Mouse (Mus musculus): Measurements from ENCODE around the gene Plch2.
"Not testable (repeated sequence)": the region's sequence is repeated elsewhere in the genome, so short reads cannot be mapped to it uniquely, and the experiment has no call there.

The Plch2 gene

DNA sequence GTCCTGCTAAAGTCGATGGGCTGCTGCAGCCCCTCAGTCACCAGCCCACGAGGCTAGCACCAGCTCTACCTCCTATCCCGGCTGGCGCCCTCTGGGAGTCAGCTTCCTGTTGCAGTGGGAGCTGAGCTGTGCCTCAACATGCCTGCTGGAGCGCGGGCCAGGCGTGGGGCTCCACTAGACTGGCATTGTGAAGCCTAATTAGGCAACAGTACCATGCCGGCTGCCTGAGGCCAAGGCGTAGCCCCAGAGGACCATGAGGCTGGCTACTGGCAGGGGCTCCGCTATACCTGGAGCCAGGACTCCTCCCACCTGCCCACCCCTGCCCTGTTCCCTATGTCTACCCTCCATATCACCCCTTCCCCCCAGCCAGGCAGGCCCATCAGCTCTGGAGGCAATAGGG, at the start of gene Plch2:
Gene Plch2 (minus strand): TSS at position 61 of the 400 bp plus-strand sequence.
- no peak for DNase-seq (ENCODE audit: low read depth, low spot score)

DNA sequence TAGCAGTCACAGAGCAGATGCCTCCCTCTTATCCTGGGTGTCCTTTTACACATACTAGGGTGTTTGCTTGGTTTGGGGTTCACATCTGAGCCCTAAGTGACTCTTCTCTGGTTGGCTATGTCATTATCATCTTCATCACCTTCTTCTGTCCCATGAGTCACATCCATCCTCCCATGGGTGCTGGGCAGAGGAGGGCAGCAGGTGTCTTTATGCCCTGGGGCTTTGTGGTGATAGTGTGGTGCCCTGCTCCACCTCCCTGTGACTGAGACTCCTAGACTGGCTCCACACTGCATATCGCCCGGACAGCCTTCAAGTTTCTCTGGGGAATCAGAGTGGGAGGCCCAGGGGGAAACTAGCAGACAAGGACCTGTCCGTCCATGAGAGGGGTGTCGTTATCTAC, 42.0 kb upstream of the Plch2 start:
- DNase-seq (ENCODE audit: low read depth, low spot score), result no peak

DNA sequence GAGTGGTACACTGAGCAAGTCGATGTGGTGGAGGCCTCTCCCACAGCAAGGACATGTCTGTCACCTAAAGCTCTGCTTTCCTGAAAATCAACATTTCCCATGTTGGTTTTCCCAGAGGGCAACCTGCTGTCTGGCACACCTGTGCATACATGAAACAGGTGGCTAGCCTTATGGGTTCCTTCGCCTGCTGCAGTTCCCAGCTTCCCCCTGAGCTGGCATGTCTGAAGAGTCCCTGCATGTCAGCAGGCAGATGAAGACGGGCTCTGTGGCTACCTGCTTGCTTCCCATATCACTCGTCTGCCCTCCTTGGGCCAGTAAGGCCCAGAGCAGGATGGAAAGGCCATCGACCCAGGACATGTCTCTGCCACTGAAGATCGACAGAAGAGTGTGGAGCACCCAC, 40.9 kb upstream of the Plch2 start:
- no peak for DNase-seq (ENCODE audit: low read depth, low spot score)

DNA sequence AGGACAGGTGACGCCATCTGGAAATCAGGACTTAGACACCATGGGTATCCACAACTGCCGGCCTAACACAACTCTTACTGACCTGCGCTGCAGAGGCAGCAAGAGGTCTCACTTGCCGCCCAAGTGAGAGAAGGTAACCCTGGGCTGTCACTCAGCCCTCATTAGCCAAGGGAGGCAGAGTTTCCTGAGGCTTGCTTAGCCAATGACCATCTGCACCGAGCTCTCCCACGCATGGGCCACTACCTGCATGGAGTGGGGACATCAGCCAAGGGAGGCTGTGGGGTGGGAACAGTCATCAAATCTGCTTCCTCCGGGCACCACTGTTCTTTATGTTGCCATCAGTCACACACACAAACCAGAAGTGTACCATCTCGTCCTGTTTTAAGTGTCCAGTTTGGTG, 39.4 kb upstream of the Plch2 start:
- no peak for DNase-seq (ENCODE audit: low read depth, low spot score)

DNA sequence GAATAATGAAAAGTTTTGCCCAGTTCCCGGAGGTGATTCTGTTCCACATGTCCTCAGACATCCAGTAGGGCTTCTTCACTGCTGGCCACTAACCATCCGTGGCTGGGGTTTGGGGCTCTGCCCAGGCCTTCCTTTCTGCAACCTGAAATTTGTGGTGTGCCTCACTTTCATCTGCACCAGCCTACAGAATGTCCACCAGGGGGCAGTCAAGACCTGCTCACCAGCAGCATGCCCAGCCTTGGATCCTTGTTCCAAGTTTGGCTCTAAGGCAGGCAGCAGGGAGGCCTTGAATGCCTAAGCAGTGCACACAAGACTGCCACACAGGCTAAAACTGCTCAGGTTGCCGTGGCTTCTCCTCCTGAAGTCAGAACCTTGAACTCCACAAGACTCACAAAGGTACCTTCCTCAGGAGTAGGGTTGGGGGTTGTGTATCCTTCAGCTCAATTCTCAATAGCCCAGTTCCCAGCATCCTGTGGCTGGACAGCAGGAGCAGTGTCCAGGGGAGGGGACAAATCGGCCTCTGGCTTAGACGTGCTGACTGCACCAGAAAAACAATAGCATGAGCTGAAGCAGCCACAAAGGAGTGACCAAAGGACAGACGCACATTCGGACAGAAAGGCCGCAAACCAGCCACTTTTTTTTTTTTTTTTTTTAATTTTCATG, 38.8 kb upstream of the Plch2 start:
- DNase-seq (ENCODE audit: low read depth, low spot score), result peak; percentile 65

DNA sequence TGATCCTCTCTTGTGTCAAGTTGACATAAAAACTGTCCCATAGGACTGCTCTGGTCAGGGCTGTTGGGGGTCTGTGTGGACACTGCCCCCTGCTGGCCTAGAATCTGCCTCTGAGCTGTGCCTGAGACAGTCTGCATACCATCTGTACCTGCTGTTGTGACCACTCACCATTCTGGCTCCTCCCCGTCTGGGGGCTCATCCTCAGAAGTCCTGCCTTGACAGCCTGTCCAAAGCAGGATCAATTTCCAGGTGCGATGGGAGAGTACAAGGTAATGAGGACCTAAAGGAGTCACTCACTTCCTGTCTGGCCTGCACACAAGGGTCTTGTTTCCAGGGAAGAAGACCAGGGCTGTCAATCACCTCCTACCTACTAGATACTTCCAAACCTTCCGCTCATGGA, 38.0 kb upstream of the Plch2 start:
- DNase-seq (ENCODE audit: low read depth, low spot score), result peak; percentile 15

DNA sequence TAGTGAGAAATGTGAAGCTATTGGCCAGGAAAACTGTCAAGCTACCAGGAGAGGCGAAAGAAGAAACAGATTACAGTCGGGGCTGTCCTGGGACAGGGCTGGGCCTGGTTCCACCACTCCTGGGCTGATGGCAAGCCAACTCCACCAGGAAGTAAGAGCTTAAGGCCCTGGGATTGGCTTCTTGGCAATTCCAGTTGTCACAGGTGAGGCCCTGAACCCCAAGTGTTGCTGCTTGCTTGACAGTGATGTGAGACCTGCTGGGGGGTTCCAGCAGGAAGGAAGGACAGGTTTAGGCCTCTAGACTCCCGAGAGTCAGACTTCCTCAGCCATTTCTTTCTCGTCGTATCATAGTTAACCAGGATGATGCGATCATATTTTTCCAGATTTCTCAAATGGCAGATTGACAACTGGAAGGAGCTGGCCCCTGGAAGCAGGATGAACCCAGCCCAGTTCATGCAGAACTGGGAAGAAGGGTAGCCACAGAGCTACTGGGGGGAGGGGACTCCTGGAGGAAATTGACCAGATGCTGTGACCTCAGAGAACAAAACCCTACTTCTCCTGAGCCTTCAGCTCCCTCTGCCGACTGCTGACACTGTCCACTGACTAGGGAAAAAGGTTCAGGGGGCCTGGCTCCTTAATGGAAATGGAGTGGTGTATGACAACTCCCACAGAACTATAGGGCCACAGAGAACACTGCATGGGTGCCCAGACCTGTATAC, 37.0 kb upstream of the Plch2 start:
- no peak for DNase-seq (ENCODE audit: low read depth, low spot score)

DNA sequence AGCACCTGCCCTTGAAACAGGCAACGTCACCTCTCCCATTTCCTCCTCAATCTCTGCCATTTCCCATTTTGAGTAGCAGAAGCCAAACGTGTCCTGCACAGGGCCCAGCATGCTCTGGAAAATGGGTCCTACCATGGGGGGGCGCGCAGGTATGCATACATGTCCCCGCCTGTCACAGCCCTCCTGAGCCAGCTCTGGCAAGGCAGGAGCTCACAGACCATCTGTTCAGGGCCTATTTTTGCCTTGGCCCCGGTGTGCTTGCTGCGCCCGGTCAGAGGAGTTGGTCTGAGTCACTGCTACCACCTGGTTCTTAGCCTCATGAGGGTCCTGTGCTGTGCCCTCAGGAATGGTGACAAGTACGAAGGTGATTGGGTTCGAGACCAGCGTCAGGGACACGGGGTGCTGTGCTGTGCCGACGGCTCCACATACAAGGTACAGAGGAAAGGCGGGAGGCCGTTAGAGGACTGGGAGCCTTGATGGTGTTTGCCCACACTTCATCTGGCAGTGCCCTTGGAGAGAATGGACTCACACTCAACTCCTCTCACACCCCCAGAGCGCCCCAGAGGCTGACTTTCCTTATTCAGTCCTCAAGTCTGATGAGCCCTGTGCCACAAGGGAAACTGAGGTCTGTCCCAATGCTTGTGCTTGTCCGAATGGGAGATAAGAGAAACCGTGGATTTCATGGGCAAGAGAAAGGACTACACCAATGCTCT, 36.3 kb upstream of the Plch2 start:
- no peak for DNase-seq (ENCODE audit: low read depth, low spot score)

DNA sequence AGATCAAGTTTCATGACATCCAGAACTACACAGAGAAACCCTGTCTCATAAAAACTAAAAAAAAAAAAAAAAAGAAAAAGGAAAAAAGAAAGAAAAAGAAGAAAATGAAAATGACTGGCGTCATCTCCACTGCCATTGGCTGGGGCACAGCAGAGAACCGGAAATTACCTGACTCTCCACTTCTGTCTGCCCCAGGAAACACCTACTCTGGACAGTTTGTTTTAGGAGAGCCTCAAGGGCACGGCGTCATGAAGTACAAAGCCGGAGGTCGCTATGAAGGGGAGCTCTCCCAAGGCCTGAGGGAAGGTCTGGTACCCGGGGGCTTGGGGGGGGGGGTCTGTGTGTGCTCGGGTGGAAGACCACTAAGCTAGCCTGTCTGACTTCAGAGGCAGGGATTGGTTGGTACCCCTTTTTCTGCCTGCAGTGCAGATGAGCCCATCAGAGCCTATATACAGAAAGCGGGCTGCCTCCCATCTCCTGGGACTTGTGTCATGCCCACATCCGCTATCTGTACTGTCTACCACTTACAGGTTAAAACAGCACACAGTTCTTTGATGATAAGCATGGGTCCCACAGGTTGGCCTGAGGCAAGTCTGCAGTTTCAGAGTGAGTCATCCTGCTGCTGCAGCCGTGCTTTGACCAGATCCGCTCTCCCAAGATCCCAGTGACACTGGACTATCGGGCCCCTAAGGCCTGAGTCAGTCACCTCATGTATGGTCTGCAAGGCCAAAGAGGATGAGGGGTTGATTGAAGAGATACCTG, 34.3 kb upstream of the Plch2 start:
- no peak for DNase-seq (ENCODE audit: low read depth, low spot score)

DNA sequence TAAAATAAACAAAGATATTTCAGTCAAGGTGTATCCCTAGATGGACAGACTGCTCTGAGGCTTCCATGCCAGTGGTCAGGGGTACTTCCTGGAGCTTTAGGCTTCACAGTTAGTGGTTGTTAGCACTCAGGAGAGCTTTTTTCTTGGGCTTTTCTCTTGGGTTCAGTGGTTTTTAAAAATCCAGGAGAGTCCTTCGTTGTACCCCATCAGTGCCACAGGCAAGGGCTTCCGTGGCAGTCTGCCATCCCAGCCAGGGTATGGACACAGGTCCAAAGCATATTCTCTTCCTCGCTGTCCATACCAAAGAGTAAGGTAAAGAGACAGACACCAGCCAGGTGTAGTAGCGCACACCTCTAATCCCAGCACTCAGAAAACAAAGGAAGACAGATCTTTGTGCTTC, 33.6 kb upstream of the Plch2 start:
- DNase-seq (ENCODE audit: low read depth, low spot score), result no peak

DNA sequence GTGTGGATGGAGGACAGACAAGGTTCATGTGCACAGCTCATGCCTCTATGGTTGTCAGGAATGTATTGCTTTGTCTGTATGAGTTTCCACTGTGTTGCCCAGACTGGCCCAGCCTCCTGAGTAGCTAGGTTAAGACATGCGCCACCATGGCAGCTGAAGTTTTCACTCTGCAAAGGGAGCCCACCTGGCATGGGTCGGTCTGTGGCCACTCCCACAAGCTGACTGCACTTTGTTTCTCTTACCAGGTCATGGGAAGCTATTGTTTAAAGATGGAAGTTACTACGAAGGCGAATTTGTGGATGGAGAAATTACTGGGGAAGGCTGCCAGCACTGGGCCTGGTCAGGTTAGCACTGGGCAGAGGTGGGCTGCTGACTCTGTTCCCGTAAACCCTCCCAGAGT, 32.7 kb upstream of the Plch2 start:
- no peak for DNase-seq (ENCODE audit: low read depth, low spot score)

DNA sequence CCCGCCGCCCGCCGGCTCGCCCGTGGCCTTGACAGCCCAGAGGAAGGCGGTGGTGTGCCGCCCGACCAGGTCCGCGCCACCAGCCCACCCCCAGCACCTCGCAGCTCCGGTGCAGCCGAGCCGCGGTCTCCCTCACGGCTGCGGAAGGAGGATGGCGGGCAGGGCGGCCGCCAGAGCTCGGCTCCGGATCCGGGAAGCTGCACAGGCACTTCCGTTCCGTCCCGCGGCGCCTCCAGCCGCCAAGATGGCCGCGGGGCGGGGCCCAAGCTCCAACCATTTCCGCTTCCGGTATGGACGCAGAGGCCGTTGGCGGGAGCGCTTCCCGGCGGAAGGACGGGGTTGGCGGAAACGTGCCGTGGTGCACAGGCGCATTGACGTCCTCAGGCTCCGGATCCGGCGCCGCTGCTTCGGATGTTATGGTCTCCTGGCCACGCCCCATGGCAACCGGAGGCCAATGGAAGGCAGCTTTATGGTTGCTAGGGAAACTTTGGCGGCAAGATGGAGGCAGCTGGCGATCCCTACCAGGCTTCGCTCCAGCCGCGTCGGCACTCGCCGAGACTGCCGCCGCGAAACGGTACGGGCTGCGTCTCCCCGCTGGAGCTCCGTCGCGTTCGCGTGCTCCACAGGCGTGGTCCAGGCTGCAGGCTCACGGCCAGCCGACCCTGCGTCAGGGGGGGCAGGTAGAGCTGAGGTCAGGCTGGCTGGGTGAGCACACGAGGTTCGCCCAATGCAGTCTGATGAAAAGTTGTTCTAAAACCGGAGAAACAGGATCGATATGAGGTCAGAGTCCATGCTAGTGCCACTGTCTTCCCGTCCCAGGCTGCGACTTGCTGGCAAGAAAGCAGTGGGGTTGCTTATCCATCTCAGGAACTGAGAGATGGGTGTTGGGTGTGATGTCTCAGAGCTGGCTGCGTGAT, 29.8 kb upstream of the Plch2 start, which contains the start of the genes Rer1 and Morn1:
Gene Rer1 (minus strand): TSS at position 275 of the 917 bp plus-strand sequence.
Gene Morn1 (plus strand): TSS at position 470 of the 917 bp plus-strand sequence.
- DNase-seq (ENCODE audit: low read depth, low spot score), result peak; percentile 99

DNA sequence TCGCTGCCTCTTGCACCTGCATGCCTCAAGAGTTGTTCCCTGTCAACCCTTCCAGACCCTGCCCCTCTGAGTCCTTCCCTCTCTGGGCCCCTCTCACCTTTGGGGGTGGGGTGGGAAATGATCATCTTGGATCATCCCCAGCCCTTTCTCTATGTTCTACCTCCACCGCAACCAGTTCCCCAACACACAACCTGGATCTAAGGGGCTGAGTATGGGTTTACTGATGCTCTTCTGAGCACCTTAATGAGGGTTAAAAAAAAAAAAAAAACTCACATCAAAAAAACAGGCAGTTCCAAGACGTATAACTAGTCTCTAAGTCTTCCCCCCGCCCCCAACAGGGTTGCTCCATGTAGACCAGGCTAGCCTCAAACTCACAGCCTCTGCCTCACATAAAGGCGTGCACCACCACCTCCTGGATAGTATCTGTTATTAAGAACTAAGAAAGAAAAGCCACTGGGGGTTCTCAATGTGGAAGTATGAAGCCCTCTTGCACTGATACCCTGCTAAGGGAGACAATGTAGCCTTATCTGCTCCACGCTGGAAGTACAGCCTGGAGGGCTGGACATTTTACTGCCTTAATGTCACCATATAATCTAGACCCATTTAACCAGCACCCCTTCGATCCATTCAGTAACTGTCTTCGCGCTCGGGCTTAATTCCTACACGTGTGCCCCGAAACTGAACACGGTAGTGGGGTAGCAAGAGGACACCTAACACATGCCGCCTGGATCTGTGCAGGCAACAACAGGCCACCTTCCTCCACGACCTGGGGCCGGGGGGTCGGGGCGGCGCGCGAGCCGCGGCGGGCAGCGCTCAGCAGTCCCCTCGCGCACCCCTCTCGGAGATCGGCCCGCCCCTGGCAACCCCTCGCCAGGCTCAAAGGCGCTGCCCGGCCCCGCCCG, 28.9 kb upstream of the Plch2 start:
- no peak for DNase-seq (ENCODE audit: low read depth, low spot score)

DNA sequence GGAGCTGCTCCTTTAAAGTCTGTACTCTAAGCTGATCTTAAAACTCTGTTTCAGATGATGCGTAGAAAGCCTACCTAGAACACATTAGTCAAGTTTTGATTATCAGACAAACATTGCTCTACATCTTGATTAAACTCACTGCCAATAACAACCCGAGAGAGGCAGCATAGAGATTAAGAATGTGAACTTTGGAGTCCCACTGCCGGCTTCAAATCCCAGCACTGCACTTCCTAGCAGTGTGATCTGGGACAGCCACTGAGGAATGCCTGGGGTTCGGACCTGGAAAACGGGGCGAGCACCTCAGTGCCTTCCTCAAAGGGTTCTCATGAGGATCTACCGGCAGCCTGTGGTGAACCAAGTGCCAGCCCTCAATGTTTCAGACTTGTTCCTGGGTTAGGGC, 27.8 kb upstream of the Plch2 start:
- no peak for DNase-seq (ENCODE audit: low read depth, low spot score)

DNA sequence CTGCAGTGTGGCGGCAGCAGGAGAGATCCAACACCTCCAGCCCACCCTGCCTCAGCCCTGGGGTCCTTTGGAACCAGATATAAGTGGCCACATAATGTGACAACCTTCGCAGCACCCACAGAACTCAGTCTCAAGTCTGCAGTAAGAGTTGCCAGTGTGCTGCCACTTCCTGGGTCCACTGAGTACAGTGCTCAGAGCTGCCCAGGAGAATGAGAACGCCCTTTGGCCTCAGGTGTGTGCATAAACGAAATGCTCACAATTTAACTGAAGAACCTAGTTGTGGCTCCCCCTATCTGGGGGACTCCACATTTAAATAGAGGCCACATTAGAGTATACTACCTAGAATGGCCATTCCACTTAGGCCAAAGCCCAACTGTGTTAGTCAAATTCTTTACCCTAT, 27.0 kb upstream of the Plch2 start:
- no peak for DNase-seq (ENCODE audit: low read depth, low spot score)

DNA sequence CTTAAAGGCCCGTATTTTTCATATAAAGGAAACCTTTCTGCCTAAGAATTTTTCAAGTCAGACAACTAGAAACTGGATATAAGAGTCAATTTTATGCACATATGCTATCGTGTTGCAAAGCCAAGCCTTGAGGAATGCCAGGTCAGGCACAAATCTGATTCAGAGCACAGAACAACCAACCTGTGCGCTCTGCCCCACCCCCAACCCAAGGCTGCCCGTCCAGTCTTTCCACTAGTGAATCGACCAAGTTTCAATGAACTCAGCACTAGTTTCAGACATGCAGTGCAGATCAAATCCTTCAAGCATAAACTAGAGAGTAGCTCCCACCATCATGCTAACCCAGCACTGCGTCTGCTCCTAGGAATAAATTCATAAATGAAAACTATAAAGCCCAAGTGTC, 23.1 kb upstream of the Plch2 start:
- no peak for DNase-seq (ENCODE audit: low read depth, low spot score)

DNA sequence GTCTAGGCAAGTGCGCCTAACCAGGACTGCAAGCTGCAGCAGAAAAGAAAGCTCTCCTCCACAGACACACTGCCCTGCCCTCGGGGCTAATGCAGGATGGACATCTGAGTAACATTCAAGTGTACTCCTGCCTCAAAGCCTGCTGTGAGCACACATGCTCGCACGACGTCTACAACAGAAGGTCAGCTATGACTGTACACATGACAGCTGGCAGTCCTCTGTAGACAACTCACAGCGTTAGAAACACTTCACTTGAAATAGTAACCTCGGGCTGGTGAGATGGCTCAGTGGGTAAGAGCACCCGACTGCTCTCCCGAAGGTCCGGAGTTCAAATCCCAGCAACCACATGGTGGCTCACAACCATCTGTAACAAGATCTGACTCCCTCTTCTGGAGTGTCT, 22.2 kb upstream of the Plch2 start:
- DNase-seq (ENCODE audit: low read depth, low spot score), result not testable (repeated sequence)

DNA sequence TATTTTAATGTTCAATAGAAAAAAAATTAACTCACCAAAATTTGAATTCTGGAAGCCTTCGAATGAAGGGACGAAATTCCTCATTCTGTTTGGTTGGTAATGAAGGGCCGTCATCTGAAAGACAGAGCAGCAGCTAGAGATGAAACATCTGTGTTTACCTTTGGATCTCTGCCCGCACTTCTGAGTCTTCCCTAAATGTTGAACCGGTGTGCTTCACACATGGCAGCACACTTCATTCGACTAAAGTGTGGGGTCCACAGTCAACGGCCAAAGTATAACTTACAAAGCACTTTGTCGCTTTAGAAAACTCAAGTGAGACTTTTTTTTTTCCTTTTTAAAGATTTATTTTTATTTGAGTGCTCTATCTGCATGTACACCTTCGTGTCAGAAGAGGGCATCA, 20.1 kb upstream of the Plch2 start:
- DNase-seq (ENCODE audit: low read depth, low spot score), result no peak

DNA sequence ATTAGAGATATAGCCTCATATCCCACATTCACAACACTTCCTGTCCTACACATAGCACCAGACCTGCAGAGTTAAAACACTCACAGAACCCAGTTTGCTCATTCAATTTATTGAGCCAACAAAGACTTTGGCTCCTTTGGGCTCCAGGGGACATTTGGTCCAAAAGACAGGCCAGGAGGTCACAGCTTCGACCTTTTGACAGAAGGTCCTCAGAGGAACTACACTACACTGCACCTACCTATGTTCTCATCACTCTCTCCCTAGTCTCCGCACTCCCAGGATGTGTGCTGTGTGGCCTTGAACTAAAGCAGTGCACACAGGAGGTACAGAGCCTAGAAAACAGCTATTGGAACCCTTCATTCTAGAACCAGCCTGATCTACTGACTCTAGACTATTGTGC, 19.2 kb upstream of the Plch2 start:
- DNase-seq (ENCODE audit: low read depth, low spot score), result no peak

DNA sequence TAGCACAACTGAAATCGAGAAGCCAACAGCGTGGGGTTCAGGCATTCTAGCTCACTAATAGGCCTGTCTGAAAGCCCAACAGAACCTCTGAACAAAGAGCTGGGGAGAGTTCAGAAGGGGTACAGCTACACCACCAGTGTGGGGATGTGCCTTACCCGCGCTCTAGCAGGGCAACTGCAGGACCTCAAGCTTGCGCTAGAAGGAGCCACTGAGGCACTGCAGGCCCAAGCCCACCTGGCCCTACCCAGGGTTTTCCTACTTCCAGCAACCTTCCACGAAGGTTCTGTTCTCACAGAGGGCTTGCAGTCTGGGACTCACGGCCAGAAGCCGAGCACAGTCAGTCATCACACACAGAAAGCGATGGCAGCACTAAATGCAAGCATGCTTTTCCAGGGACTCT, 18.6 kb upstream of the Plch2 start:
- no peak for DNase-seq (ENCODE audit: low read depth, low spot score)
